Mouse (Mus musculus) kidney, adult 2 months (tissue): ENCODE data around the gene Gm4881.

Source experiments
- CTCF ChIP-seq: fragments of 200-500 bp; conservative IDR thresholded peaks from 2 replicates; pipeline ENCODE4 v1.5.1; 2011; ENCODE audit warnings: low read depth, mild to moderate bottlenecking, control low read depth, low read length, moderate library complexity, mixed read lengths; ENCODE audit not compliant: insufficient read depth, insufficient read length
- POLR2A ChIP-seq: fragments of 200-500 bp; IDR thresholded peaks from one replicate; pipeline ENCODE4 v1.6.1; 2011; ENCODE audit warnings: low read depth, low read length, control low read depth

DNA sequence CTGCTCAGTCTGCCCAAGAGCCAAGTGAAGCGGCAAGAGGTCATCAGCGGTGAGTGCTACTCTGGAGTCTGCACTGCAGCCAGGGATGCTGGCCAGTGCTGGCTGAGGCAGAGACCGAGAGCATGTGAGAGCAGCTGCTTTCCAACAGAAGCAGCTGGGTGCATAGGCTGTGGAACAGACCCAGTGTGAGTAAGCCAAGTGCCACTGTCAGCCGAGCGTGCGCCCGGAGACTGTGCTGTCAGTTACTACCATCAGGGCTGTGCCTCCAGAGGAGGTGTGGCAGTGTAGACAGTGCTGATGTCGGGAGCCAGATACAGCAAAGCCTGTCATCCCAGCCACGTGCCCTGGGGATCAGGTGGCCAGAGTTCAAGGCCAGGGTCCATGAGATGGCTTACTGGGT is 24.6 kb downstream of the Gm4881 start:
- no peak for TF ChIP-seq CTCF
- TF ChIP-seq POLR2A, result no peak
